Mouse (Mus musculus): ENCODE results near the gene Icam2.
"Not testable (repeated sequence)": the region's sequence is repeated elsewhere in the genome, so short reads cannot be mapped to it uniquely, and the experiment has no call there.

Gene Icam2

DNA sequence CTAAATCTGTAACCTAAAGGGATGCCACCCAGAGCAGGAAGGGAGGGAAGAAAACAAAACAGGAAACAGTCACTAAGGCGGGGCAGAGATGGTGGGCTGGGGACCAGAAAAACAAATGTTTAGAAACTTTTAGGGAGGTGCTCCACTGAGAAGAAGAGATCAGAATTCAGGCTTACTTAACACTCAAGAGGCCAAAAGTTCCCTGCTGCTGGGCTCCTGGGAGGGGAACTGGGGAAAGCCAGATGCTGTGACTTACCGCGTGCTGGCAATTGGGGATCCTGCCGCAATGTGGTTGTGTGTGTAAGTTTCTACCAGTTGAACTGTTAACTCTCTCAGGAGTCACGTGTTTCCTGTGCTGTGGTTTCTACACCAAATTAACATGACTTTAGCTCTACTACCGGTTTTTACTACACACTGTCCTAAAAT, at the start of gene Icam2:
Icam2 (minus strand) TSS at position 285 of the 426 bp plus-strand sequence.
- no peak for ATAC-seq (ENCODE audit: low TSS enrichment)

DNA sequence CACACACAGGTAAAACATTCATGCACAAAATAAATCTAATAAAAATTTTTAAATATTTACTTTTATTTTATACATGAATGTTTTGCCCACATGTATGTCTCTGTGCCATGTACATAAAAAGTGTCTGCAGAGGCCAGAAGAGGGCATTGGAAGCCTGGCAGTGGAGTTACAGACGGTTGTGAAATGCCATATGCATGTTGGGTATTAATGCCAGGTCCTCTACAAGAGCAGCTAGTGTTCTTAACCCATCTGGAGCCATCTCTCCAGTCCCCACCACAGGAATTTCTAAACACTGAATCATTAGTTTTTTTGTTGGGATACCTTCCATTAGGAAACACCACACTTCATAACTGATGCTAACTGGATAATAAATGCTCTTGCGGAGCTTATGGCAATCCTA, 49.7 kb upstream of the Icam2 start:
- ATAC-seq (ENCODE audit: low TSS enrichment), result no peak

DNA sequence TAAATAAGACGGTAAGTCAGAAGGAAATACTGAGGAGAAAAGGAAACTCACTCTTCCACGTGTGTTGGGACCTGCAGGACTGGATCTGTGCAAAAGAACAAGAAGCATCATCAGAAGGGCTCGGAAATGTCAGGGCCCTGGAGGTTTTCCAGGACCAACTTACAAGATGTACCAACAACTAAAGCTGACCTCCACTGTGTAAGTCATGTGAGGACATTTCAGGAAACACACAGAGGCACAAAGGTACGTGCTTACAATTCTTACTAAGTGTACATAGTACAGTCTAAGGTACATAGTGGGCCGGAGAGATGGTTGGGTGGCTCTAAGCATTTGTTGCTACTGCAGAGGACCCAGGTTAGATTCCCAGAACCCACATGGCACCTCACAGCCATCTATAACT, 49.2 kb upstream of the Icam2 start:
- no peak for ATAC-seq (ENCODE audit: low TSS enrichment)

DNA sequence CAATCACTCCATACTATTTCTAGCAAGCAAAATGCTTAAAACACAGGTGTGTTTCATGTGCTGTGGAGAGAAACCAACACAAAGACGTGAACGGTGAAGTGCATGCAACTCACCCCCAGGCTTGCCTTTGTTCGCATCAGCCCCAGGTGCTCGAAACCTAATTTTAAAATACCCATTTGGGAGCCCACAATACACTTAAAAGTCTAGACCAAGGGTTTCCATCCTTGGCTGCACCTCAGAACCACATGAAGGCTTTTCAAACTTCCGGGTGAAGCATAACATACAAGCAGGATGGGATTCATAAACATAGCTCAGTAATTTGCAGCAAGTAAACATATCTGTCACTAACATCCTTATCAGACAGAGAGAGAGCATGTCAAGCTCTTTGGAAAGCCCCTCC, 42.5 kb upstream of the Icam2 start:
- no peak for ATAC-seq (ENCODE audit: low TSS enrichment)

DNA sequence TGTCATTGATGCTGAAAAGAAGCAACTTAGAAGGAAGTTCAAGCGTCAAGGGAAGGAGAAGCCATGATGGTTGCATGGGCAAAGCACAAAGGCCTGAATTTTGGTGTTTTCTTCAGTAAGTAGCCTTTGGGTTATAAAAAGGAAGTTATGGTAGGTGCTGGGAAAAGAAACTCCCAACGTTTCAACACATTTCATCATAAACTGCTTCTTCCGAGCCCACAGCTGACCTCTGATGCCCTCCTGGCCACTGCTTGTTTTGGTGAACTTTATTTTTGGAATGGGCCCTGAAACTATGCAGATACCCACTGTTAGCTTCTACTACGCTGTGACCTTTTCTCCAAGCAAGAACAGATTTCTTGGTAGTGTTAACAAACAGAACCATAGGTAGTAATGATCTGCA, 41.8 kb upstream of the Icam2 start:
- ATAC-seq (ENCODE audit: low TSS enrichment), result no peak

DNA sequence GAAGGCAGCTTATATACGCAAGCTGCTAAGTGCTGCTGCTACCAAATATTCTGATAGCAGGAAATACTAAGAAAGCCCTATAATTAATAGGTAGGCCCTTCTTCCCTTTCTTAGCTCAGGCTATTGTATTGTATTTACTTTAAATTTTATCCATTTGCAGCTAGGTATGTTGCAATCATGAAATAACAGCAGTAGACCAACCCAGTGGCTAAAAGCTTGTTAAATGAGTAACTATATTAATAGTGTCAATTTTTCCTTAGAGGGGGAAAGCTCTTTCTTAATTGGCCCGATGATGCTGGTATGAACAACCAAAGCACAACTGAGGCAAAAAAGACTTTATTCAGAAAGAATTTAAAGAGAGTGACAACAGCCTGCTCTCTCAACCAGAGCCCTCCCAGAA, 40.7 kb upstream of the Icam2 start:
- ATAC-seq (ENCODE audit: low TSS enrichment), result no peak

DNA sequence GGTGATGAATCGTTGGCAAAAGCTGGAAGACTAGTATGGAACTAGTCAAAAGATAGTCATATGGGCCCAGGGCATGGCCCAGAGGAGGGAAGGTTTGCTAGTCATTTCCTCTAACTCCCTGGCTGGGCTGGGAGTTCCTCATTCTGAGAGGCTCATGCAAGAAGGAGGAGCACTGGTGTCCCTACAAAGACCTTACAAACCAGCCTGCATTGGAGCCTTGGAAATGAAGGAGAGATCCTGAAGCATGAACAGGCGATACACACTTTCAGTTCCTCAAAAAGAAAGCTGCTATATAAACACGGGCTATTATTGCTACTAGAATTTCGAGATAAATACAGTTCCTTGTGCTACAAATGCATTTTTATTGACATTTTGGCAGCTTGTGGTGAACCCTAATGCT, 40.2 kb upstream of the Icam2 start:
- ATAC-seq (ENCODE audit: low TSS enrichment), result no peak

DNA sequence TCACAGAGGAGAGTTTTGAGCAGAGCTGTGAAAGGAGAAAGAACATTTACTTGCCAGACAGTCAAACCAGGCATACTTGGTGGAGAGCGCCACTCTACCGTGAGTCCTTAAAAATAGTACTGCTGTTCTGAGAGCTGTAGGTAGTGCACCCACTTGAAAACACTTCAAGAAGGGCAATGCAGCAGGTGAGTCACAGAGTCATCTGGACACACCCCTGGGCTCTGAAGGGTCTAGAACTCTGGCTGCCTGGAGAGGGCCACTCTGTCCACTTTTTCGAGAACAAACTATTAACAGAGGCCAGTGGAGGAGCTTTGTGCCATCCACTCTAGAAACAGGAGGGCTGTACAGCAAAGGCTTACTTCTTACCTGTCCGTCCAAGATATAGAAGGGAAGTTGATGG, 38.6 kb upstream of the Icam2 start:
- no peak for ATAC-seq (ENCODE audit: low TSS enrichment)

DNA sequence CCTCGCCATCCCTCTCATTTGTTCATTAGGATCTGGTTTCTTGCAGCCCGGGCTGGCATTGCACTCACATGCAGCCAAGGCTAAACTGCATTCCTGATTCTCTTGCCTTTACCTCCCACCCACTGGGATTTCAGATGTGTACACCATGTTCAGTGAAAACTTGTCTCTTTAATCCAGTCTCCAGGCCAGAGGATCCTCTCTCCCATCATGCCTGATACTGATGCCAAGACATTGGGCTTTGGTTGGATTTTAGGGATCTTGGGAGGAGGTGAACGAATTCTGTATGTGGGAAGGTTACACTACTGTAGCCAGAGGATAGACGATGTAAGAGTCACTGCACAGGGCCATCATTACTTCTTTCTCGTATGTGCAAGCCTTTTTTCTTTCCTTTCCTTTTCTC, 37.3 kb upstream of the Icam2 start:
- ATAC-seq (ENCODE audit: low TSS enrichment), result no peak

DNA sequence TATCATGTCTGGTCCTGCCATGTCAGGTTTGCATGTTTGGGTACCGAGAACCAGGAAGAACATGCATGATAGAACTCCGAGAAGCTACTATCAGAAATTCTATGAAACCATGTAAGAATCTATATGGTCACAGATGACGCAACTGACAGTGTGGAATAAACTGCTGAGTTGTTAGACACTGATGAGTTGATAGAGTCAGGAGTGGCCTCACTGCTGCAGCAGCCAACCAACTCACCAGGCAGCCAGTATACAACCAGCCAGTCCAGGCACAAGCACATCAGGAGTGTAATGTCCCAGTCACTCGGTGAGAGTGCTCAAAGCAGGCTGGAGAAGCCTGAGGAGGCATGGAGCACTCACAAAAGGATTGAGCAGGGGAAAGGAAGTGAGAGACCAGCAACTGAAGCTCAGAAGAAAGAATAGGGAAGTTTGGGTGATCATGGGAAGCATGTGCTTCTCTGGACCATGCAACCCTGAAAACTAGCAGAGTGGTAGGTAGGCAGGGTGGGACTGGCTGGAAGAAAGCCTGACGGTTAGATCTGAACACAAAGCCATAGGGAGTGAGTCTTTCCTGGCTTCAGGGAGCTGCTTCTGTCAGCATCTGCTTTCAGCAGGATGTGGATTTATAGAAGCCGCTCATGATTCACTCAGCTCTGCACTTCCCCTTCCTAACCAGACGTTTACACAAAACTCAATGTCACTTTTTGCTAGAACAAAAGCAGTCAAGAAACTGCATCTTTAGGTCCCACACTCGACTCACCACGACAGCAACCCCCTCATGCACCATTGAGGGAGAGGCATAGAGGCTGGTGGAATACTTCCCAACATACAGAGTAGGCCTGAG, 31.6 kb upstream of the Icam2 start:
- no peak for ATAC-seq (ENCODE audit: low TSS enrichment)

DNA sequence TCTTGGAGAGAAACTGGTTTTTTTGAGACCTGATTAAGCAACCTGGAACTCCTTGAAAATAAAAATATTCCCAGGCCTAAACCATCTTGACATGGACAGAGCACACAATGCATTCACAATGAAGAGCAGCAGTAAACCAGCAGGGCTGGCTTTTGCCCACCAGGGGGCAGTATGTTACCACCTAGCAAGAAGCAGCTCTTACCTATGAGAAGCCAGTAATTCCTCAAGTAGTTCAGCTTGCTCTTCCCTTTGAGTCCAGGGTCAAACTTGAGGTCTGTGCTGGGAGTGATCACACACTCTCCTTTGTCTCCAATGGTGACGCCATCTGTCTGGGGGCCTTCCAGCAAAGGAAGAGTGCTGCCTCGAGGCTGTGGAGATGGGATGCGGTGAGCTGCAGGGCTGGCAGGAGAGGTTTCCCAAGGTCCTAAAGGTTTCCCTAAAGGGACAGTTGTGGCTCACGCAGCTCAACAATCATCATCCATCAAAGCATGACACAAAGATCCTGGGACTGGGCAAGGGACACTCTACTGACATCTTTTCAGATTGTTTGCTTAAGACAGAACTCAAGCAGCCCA, 30.8 kb upstream of the Icam2 start:
- peak; percentile 87; the same call in 1 of the 2 replicates for ATAC-seq (ENCODE audit: low TSS enrichment)

DNA sequence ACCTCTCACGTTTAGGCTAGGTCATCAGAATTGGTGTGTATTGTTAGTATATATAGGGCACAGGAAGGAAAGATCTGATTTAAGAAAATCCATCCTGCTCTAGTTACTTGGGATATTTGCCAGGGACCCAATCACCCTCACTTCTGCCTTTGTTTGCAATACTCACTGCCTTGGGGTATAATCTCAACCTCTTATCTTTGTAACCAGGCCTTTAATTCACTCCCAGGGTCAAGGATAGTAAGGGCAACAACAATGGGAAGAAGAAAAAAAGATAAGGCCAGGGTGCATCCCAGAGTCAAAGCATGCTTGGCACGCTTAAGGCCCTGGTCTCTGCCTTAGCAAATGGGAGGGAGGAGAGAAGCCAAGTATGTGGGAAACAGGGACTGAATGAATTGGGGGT, 30.0 kb upstream of the Icam2 start:
- ATAC-seq (ENCODE audit: low TSS enrichment), result no peak

DNA sequence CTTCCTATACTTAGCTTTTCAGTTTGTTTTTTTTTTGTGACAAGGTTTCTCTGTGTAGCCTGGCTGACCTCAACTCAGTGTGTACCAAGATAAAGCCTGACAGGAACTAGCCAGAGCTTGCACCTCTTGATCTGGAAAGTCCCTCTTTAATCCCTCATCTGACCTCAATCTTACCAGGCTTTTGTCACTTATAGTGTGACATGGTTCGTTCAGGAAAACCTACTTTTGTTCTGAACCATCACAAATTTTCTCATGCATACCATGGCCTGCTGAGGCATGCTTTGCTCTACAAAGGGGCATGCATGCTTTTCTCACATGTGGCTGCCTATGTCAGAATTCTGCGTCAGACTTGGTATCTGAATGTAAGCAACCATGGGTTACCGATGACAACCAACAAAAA, 28.5 kb upstream of the Icam2 start:
- no peak for ATAC-seq (ENCODE audit: low TSS enrichment)

DNA sequence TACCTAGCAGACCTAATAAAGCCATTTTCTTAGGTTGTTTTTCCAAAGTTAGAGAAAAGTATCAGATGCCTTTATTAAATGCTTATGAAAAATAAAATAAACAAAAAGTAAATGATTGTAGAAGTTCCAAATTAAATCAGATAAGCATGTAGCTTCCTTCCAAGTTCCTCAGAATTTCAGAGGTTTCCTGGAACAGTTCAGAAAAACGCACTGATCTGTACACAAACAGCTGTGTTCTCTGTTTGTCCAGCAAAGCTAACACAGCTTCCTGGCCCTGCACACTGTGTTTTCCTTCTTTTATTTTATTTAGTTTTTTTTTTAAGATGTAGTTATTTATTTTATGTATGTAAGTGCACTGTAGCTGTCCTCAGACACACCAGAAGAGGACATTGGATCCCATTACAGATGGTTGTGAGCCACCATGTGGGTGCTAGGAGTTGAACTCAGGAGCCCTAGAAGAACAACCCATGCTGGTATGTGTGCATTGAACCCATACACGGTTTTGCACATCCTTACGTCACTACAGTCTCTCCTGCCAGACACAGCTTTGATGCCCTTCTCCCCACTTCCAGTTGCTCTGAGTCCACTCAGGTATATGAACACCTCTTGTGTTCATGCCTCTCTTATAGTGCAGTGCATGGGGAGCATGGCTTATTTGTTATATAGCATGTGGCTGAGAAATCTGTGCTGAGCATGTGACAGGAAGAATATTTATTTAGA, 24.9 kb upstream of the Icam2 start:
- no peak for ATAC-seq (ENCODE audit: low TSS enrichment)

DNA sequence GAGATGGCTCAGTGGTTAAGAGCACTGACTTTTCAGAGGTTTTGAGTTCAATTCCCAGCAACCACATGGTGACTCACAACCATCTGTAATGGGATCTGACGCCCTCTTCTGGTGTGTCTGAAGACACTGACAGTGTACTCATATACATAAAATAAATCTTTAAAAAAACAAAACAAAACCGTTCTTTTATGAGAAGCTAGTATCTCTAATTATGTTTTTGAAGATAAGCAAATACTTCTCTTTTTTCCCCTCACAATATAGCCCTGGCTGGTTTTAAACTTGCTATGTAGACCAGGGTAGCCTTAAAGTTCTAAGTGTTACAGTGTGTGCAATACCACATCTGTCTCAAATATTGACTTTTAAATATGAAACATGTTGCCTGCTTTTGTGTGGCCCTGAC, 23.3 kb upstream of the Icam2 start:
- no peak for ATAC-seq (ENCODE audit: low TSS enrichment)

DNA sequence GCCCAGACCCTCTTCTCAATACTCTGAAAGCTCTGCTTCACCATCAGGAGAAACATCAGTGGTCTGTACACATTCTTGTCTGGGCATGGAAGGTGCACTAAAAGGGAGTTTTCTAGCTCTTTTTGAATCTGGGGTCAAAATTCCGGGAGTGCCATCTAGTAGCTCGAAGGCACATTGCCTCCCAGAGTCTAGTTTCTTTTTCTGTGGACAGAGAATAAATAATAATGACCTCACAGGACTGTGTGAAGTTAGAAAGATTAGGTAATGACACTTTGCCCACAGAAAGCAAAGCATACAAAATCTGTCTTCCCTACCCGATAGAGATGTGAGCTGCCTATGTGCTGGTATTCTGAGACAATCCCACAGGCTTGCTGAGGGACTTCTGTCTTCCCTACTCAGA, 22.6 kb upstream of the Icam2 start:
- ATAC-seq (ENCODE audit: low TSS enrichment), result no peak

DNA sequence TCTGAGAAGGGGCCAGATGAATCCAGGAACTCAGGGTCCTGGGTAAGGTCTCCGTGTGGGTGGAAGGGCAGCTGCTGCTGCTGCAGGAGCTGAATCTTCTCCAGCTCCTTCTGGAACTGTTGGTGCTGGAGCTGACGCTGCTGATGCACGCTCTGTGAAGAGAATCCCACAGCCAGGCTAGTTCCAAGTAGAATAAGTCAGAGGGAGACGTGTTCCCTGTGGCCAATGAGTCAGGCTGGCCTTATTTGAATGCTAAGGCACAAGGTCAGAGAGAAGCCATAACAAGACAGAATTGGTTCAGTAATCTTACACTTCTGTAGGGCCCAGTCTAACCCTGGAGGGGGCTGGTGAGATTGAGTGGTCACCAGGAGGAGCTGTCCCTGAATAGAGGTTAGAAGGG, 22.1 kb upstream of the Icam2 start:
- ATAC-seq (ENCODE audit: low TSS enrichment), result no peak

DNA sequence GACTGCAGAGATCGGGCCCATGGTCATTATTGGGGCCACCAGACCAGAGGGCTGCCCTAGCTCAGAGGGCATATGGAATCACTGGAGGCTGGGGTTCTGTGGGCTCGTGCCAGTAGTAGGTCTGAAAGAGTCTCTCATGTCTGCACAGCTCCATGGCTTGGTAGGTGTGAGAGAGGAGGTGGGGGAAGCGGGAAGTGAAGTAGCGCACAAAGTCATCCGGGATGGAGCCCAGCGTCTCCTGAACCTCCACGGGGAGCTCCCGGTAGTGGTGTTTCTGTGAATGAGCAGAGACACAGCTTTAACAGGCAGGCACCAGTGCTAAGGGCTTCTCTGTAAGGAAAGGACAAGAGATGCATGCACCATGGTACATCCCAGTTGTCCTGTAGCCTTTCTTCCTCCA, 10.6 kb upstream of the Icam2 start:
- no peak for ATAC-seq (ENCODE audit: low TSS enrichment)

DNA sequence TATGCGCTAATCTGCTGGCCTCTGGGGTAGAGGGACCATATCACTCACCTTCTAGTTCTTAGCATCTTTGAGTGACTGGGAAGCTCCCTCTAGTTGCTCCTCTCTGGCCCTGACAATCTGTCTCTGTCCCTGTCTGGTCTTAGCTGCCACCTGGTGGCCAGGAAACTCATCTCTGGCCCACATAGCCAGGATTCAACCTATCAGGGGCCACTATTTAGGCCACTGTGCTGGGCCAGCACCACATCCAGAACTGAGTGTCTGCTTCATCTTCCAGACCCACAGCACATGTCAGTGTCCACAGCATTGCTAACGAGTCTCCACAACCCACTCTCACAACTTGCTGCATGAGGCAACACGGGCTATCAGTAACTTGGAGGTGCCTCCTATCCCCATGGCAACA, 9.8 kb upstream of the Icam2 start:
- peak; percentile 64; the same call in 1 of the 2 replicates for ATAC-seq (ENCODE audit: low TSS enrichment)

DNA sequence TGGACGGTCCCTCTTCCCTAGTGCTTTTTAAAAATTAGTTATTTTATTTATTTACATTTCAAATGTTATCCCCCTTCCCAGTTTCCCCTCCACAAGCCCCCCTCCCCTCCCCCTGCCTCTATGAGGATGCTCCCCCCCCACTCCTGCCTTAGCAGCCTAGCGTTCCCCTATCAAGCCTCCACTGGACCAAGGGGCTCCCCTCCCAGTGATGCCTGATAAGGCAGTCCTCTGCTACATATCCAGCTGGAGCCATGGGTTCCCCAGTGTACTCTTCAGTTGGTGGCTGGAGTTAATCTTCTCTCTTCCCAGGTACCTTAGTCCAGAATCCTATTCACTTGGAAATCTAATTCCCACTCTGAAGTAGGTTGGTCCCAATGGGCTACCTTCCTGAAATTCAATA, 6.2 kb upstream of the Icam2 start:
- not testable (repeated sequence) for ATAC-seq (ENCODE audit: low TSS enrichment)

DNA sequence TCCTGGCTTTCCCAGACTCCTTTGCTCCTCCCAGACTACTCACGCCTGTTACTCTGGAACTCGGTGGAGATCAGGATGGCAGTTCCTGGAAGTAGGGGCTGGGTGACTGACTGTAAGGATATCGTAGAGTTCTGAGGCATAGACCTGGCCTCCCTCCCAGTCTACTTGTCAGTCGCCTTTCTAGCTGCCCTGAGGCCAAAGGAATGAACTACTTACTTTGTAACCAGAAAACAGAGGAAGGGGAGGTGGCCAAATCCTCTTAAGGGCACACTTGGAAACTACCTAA, 5.4 kb upstream of the Icam2 start:
- no peak for ATAC-seq (ENCODE audit: low TSS enrichment)

DNA sequence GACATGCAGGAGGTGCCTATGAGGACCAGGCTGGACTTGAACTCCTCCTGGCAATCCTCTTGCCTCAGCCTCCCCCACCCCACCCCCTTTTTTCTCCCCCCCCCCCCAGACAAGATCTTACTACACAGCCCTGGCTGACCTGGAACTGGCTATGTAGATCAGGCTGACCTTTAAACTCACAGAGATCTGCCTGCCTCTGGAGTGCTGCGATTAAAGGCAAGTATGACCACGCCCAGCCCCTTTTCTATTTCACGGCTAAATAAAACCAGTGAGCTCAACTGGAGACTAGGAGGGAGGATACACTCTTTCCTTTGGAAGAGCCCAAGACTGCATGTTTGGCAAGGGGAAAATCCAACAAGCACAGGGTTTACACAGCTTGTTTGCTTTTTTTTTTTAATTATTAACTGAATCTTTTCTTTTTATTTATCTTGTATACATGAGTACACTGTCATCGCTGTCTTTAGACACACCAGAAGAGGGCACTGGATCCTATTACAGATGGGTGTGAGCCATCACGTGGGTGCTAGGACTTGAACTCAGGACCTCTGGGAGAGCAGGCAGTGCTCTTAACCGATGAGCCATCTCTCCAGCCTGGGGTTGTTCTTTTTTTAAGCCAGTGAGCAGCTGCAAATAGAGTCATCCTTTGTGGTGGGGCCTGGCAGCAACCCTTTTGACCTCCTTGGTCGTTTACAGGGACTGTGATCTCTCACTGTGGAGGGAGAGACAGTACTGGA, 4.9 kb upstream of the Icam2 start:
- no peak for ATAC-seq (ENCODE audit: low TSS enrichment)

All from frontal cortex, adult (tissue).